Mouse (Mus musculus) midbrain, embryonic 15.5 days (tissue): ENCODE results near the gene Pglyrp2. TPM values are rescaled to one million over a fixed set of nuclear protein-coding genes. Genes with fewer than 3 reads are reported as not detected.

Experiments used
- ATAC-seq: fragments of 200-750 bp; cut with Nextera tagmentation; replicated peaks from 2 replicates; pipeline ENCODE4 v1.8.0; 2017; ENCODE audit warnings: moderate TSS enrichment
- H3K27ac ChIP-seq: fragments of 300-500 bp; sonication (generic); 2 replicates; pipeline ENCODE4 v1.5.1; 2015; ENCODE audit warnings: mild to moderate bottlenecking, inconsistent platforms
- H3K27me3 ChIP-seq: fragments of 300-500 bp; sonication (generic); replicated peaks from 2 replicates; pipeline ENCODE4 v1.6.1; 2015; ENCODE audit warnings: inconsistent platforms
- H3K36me3 ChIP-seq: fragments of 300-500 bp; sonication (generic); replicated peaks from 2 replicates; pipeline ENCODE4 v1.6.1; 2015; ENCODE audit warnings: inconsistent platforms
- H3K4me1 ChIP-seq: fragments of 300-500 bp; sonication (generic); 2 replicates; pipeline ENCODE4 v1.6.1; 2015; ENCODE audit warnings: inconsistent platforms
- H3K4me2 ChIP-seq: fragments of 300-500 bp; sonication (generic); 2 replicates; pipeline ENCODE4 v1.6.1; 2015; ENCODE audit warnings: inconsistent platforms, mild to moderate bottlenecking, moderate library complexity
- H3K4me3 ChIP-seq: fragments of 300-500 bp; sonication (generic); 2 replicates; pipeline ENCODE4 v1.5.1; 2015; ENCODE audit warnings: mild to moderate bottlenecking, inconsistent platforms
- H3K9ac ChIP-seq: fragments of 300-500 bp; sonication (generic); 2 replicates; pipeline ENCODE4 v1.6.1; 2015; ENCODE audit warnings: mild to moderate bottlenecking, inconsistent platforms
- H3K9me3 ChIP-seq: fragments of 300-500 bp; sonication (generic); 2 replicates; pipeline ENCODE4 v1.6.1; 2016; ENCODE audit warnings: inconsistent platforms
- WGBS: fragments of 180-500 bp; shearing (Covaris S2); methylation state at CpG from one replicate; pipeline ENCODE4 v1.1.7; 2015; ENCODE audit warnings: mixed read lengths; 5-methylcytosine and 5-hydroxymethylcytosine counted together
- polyA plus RNA-seq: library from polyadenylated mRNA; unstranded; fragments of >200 nt; fragmentation: Nextera tagmentation; extraction: Ambion mirVana; gene quantifications from 2 replicates; pipeline ENCODE4 v1.2.1, GENCODE M21; 2015

The Pglyrp2 gene
- not detected in 2 replicates for polyA plus RNA-seq

DNA sequence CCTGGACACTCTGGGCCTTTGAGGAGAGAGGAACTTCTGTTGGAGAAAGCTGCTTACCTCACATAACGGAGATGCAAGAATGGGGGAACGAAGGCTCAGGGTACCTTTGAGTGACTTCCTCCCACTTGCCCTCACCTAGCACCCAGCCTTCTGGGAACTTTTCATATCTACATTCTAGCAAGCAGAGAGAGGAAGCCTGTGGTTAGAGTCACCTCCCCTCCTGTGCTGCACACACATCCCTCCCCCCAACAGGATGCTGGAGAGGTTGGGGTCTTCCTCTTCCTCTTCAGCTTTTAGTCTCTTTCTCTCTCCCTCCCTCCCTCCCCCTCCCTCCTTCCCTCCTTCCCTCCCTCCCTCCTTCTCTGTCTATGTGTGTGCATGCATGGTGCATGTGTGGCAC is at the start of gene Pglyrp2:
Pglyrp2 (minus strand) TSS at position 134 of the 400 bp plus-strand sequence.
- Histone ChIP-seq H3K9ac (no peak within 1 kb of the TSS), H3K27ac (no peak within 1 kb of the TSS), H3K4me1 (no peaks in the 10 kb centered on the region), H3K9me3 (no peaks in the 10 kb centered on the region), H3K36me3 (no peaks in the 10 kb centered on the region), H3K4me3 (no peak within 1 kb of the TSS), H3K4me2 (no peak within 1 kb of the TSS), H3K27me3 (no peaks in the 10 kb centered on the region)
- WGBS: 96% methylated on average over 2 of the region's 2 CpGs
- no peak for ATAC-seq

- Histone ChIP-seq H3K36me3 (no peaks in the 10 kb centered on the region), H3K27ac (no peak overlapping the region), H3K4me1 (no peaks in the 10 kb centered on the region), H3K9ac (no peak overlapping the region), H3K9me3 (no peaks in the 10 kb centered on the region), H3K27me3 (no peaks in the 10 kb centered on the region), H3K4me2 (no peak overlapping the region), H3K4me3 (no peak overlapping the region)
- ATAC-seq: no peak
- WGBS: 64% methylated on average over 7 of the region's 7 CpGs
These were observed 48.2 kb upstream of the Pglyrp2 start for GRCm38 (mm10) chr17:32472176-32472575.

DNA sequence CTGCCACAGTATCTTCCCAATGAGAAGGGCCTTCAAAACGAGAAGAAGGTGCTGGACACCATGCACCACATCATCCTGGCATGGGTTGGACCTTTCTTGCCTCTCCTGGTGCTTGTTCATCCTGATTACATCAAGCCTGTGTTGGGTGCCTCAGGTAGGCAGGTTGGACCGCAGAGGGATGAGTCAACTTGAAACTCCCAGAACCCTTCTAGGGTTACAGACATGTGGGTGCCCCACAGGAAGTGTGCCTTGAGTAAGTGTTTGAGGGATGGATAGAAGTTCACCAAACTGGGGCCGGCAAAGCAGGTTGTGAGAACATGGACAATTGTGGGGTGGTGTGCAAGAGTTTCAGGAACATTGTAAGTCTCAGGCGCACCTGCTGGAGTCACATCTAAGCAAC is 46.8 kb upstream of the Pglyrp2 start:
- no peaks in the 10 kb centered on the region for H3K27me3 ChIP-seq
- H3K9ac ChIP-seq: no peak overlapping the region
- no peaks in the 10 kb centered on the region for H3K9me3 ChIP-seq
- H3K4me3 ChIP-seq: no peak overlapping the region
- H3K36me3 ChIP-seq: no peaks in the 10 kb centered on the region
- no peak overlapping the region for H3K4me2 ChIP-seq
- WGBS: 81% methylated on average over 4 of the region's 4 CpGs
- no peak overlapping the region for H3K27ac ChIP-seq
- ATAC-seq: no peak
- no peaks in the 10 kb centered on the region for H3K4me1 ChIP-seq

DNA sequence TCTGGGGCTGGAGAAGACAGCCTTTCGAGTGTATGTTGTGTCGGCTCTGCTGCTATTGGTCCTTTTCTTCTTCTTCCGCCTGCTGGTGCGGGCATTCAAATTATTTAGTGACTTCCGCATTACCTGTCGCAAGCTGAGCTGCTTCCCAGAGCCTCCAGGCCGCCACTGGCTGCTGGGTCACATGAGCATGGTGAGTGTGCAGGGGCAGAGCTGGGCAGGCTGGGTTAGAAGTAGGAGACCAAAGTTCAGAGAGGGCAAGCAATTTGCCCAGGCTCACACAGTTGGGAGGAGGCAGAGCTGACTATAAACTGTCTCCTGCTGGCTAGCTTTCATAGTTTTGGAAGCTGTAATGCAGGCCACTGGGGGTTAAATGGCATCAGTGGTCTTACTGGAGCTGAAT is 44.5 kb upstream of the Pglyrp2 start:
- Histone ChIP-seq H3K27ac (no peak overlapping the region), H3K4me1 (no peaks in the 10 kb centered on the region), H3K9me3 (no peaks in the 10 kb centered on the region), H3K27me3 (no peaks in the 10 kb centered on the region), H3K36me3 (no peaks in the 10 kb centered on the region), H3K9ac (no peak overlapping the region), H3K4me3 (no peak overlapping the region), H3K4me2 (no peak overlapping the region)
- 58% methylated on average over 7 of the region's 7 CpGs for WGBS
- ATAC-seq: no peak

- WGBS: 50% methylated on average over 2 of the region's 2 CpGs
- Histone ChIP-seq H3K9me3 (no peaks in the 10 kb centered on the region), H3K4me1 (peaks cover 8% of the 10 kb centered on the region), H3K36me3 (no peaks in the 10 kb centered on the region), H3K4me3 (no peak overlapping the region), H3K9ac (no peak overlapping the region), H3K27ac (no peak overlapping the region), H3K27me3 (peaks cover 2% of the 10 kb centered on the region; the same call in 1 of the 2 replicates), H3K4me2 (no peak overlapping the region)
- ATAC-seq: no peak
These were observed 31.0 kb upstream of the Pglyrp2 start for GRCm38 (mm10) chr17:32454997-32455396.

- Histone ChIP-seq H3K4me3 (no peak overlapping the region), H3K9me3 (no peaks in the 10 kb centered on the region), H3K27me3 (peaks cover 2% of the 10 kb centered on the region; the same call in 1 of the 2 replicates), H3K36me3 (no peaks in the 10 kb centered on the region), H3K27ac (no peak overlapping the region), H3K4me1 (peaks cover 8% of the 10 kb centered on the region), H3K4me2 (no peak overlapping the region), H3K9ac (no peak overlapping the region)
- ATAC-seq: no peak
- 73% methylated on average over 4 of the region's 4 CpGs for WGBS
These were observed 30.2 kb upstream of the Pglyrp2 start for GRCm38 (mm10) chr17:32454188-32454587.

DNA sequence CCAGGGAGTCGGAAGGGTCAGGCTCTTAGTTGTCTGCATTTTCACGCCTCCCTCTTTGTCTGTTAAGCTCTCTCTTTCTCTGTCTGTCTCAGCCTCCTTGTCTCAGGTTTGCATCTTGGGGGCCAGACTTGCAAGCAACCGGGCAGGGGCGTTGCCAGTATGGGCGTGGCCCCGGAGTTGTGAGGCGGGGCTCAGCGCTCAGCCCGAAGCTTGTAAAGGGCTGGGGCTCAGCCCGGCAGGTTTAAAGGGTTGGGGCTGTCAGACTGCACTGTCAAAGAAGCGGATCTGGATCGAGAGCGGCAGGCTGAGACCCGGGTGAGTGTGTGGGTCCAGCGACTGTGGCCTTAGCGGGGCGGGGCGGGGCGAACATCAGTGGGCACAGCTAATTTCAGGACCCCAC is 28.5 kb upstream of the Pglyrp2 start, which contains the start of gene Cyp4f39:
Cyp4f39 (plus strand) TSS at position 242 of the 400 bp plus-strand sequence.
- peaks cover 2% of the 10 kb centered on the region; the same call in 1 of the 2 replicates for H3K27me3 ChIP-seq
- H3K9ac ChIP-seq: peak within 1 kb of the TSS; percentile 25; the same call in 1 of the 2 replicates
- no peaks in the 10 kb centered on the region for H3K9me3 ChIP-seq
- no peak within 1 kb of the TSS for H3K27ac ChIP-seq
- no peaks in the 10 kb centered on the region for H3K36me3 ChIP-seq
- H3K4me2 ChIP-seq: peak within 1 kb of the TSS; percentile 71
- peaks cover 8% of the 10 kb centered on the region for H3K4me1 ChIP-seq
- peak within 1 kb of the TSS; percentile 34 for H3K4me3 ChIP-seq
- ATAC-seq: no peak
- under 1% methylated on average over 19 of the region's 19 CpGs for whole genome bisulfite sequencing

DNA sequence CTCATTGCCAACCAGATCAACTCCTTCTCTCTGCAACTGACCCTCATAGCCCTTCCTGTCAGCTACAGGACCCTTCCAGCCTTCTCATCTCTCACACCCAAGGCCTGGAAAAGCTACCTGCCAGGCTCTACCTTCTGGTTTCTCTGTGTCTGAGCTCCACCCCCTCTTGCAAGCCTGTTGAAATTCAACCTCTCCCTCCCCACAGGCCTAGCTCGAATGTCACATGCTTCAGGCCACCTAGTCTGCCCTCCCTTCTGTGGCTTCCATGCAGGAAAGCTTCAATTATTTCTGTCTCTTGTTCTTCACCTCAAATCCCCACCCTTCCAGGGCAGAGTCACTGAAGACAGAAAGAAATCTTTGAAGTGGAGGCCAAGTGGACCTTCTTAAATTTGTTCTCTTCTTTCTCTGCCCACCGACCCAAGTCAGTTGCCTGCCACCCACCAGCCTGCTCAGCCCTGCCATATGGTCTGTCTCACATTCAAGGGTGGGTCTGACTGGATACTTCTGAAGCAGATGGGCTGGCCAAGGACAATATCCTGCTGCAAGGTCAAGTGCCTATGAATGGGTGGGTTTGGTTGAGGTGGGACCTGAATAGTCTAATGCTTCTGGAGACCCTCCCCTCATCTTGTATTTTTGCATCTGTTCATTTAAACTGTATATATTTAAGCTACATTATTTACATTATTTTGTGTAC is 27.0 kb upstream of the Pglyrp2 start:
- Histone ChIP-seq H3K36me3 (no peaks in the 10 kb centered on the region), H3K4me2 (no peak overlapping the region), H3K4me3 (no peak overlapping the region), H3K9me3 (no peaks in the 10 kb centered on the region), H3K27me3 (peaks cover 2% of the 10 kb centered on the region; the same call in 1 of the 2 replicates), H3K27ac (no peak overlapping the region), H3K9ac (no peak overlapping the region), H3K4me1 (peaks cover 8% of the 10 kb centered on the region)
- WGBS: 53% methylated on average over 2 of the region's 2 CpGs
- no peak for ATAC-seq

DNA sequence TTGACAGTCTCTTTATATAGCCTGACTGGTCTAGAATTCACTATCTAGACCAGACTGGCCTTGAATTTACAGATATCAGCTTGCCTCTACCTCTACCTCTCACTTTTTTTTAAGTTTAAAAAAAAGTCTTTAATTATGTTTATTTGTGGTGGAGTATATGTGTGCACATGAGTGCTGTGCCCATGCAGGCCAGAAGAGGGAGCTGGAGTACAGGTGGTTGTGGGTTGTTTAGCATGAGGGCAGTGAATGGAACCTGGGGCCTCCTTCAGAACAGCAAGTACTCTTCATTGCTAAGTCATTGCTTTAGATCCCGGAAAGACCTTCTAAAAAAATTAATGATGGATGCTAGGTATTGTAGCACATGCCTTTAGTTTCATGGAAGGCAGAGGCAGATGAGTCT is 25.1 kb upstream of the Pglyrp2 start:
- Histone ChIP-seq H3K27ac (no peak overlapping the region), H3K9me3 (no peaks in the 10 kb centered on the region), H3K27me3 (no peaks in the 10 kb centered on the region; the same call in 1 of the 2 replicates), H3K36me3 (no peaks in the 10 kb centered on the region), H3K9ac (no peak overlapping the region), H3K4me3 (no peak overlapping the region), H3K4me2 (no peak overlapping the region), H3K4me1 (peaks cover 8% of the 10 kb centered on the region)
- WGBS: 100% methylated on average over 1 of the region's 1 CpGs
- no peak for ATAC-seq

DNA sequence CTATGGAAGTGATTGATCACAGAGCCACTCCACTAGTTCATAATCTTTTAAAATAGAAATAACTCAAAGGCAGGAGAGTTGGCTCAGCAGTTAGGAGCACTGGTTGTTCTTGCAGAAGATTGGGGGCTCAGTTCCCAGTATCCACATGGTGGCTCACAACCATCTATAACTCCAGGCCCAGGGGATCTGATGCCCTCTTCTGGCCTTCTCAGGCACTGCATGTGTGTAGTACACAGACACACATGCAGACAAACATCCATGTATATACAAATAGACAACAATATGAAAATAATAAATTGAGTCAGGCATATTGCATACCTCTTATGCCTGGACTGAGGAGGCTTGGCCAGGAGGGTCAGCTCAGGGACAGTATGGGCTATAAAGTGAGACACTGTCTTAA is 23.2 kb upstream of the Pglyrp2 start:
- ATAC-seq: no peak
- H3K27ac ChIP-seq: no peak overlapping the region
- no peaks in the 10 kb centered on the region for H3K4me1 ChIP-seq
- H3K36me3 ChIP-seq: no peaks in the 10 kb centered on the region
- H3K9ac ChIP-seq: no peak overlapping the region
- H3K4me3 ChIP-seq: no peak overlapping the region
- no peaks in the 10 kb centered on the region for H3K27me3 ChIP-seq
- H3K4me2 ChIP-seq: no peak overlapping the region
- H3K9me3 ChIP-seq: no peaks in the 10 kb centered on the region

GRCm38 (mm10) chr17:32445016-32445415 is 21.0 kb upstream of the Pglyrp2 start:
- Histone ChIP-seq H3K27ac (no peak overlapping the region), H3K4me1 (no peaks in the 10 kb centered on the region), H3K4me2 (no peak overlapping the region), H3K9me3 (no peaks in the 10 kb centered on the region), H3K9ac (no peak overlapping the region), H3K27me3 (no peaks in the 10 kb centered on the region), H3K36me3 (no peaks in the 10 kb centered on the region), H3K4me3 (no peak overlapping the region)
- no peak for ATAC-seq
- 89% methylated on average over 5 of the region's 5 CpGs for WGBS

GRCm38 (mm10) chr17:32443245-32443644 is 19.3 kb upstream of the Pglyrp2 start:
- Histone ChIP-seq H3K36me3 (no peaks in the 10 kb centered on the region), H3K4me2 (no peak overlapping the region), H3K9ac (no peak overlapping the region), H3K9me3 (no peaks in the 10 kb centered on the region), H3K27ac (no peak overlapping the region), H3K27me3 (no peaks in the 10 kb centered on the region), H3K4me3 (no peak overlapping the region), H3K4me1 (no peaks in the 10 kb centered on the region)
- 78% methylated on average over 6 of the region's 6 CpGs for WGBS
- no peak for ATAC-seq

DNA sequence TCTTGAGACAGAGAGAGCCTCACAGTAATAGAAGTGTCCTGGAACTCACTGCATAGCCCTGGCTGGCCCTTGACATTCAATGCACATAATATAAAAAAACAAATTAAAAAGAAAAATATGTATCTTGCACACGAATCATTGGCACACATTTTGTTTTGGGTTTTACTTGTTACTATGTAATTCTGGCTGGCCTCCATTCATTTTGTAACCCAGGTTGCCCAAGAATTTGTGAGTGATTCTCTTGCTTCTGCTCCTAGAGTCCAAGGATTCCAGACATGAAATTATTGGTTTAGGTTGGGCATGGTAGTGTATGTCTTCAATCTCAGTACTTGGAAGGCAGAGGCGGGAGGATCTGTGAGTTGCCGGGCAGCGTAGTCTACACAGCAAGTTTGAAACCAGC is 13.1 kb upstream of the Pglyrp2 start:
- Histone ChIP-seq H3K9me3 (no peaks in the 10 kb centered on the region), H3K4me2 (no peak overlapping the region), H3K4me3 (no peak overlapping the region), H3K4me1 (no peaks in the 10 kb centered on the region), H3K27me3 (no peaks in the 10 kb centered on the region), H3K27ac (no peak overlapping the region), H3K9ac (no peak overlapping the region), H3K36me3 (no peaks in the 10 kb centered on the region)
- 92% methylated on average over 4 of the region's 4 CpGs for WGBS
- no peak for ATAC-seq
